Mouse (Mus musculus): ENCODE results near the gene Cdh4.

GRCm38 (mm10) chr2:179539532-179540245 lies 97.5 kb downstream of the Cdh4 start:
- TF ChIP-seq EP300 (IDR thresholded peaks at IDR 0.05; ENCODE audit: low read depth) (no peak), CTCF (IDR thresholded peaks at IDR 0.05; ENCODE audit: low read depth) (no peak)

Data from heart, postnatal 0 days (tissue).